Mouse (Mus musculus): ENCODE data around the gene Cyp1a1. TPM values are rescaled to one million over a fixed set of nuclear protein-coding genes. Genes with fewer than 3 reads are reported as not detected.

The Cyp1a1 gene
- polyA plus RNA-seq, 1 experiment from 2014 or later, result not detected

- no peak overlapping the region for H3K27ac ChIP-seq (replicated peaks; ENCODE audit: low read depth, low read length)
- H3K9me3 ChIP-seq (replicated peaks; ENCODE audit: control insufficient read depth, low read length), result no peaks in the 10 kb centered on the region
- H3K36me3 ChIP-seq (replicated peaks; ENCODE audit: control insufficient read depth, insufficient read depth, low read depth, low read length), result no peaks in the 10 kb centered on the region
- ATAC-seq (replicated peaks; ENCODE audit: insufficient number of reproducible peaks, low FRiP score, low TSS enrichment, low read depth), result no peak
- H3K9ac ChIP-seq (replicated peaks; ENCODE audit: low read length), result no peak overlapping the region
- DNase-seq (ENCODE audit: low spot score), result no peak
- no peak overlapping the region for H3K4me2 ChIP-seq (ENCODE audit: low read depth, low read length)
- H3K27me3 ChIP-seq (ENCODE audit: control insufficient read depth, insufficient read depth, low read length), result peaks cover 5% of the 10 kb centered on the region; the same call in 1 of the 2 replicates
- H3K4me3 ChIP-seq (ENCODE audit: low read depth, low read length), result no peak overlapping the region
- H3K4me1 ChIP-seq (ENCODE audit: control insufficient read depth, insufficient read depth, low read length), result no peaks in the 10 kb centered on the region
- WGBS, result 65% methylated on average over 9 of the region's 9 CpGs
Observed at GRCm38 (mm10) chr9:57652351-57652750, 35.4 kb upstream of the Cyp1a1 start.

DNA sequence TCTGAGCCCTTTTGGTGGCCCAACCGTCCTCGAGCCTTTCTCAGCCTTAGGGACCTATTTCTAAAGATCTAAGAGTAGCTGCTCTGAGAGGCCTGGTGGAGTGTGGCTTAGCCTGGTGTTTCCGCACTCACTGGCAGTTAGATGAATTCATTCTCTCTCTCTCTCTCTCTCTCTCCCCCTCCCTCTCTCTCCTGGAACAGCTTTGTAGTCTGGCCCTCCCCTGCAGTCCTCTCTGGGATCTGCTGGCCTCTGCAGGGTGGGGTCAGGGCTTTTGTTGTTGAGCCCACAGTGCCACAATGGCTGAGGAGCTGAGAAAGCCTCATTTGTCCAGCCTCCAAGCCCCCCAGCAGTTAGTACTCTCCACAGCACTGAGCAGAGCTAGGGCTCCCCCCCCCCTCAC lies 34.9 kb upstream of the Cyp1a1 start:
- DNase-seq (ENCODE audit: low spot score) (no peak), ATAC-seq (replicated peaks; ENCODE audit: insufficient number of reproducible peaks, low FRiP score, low TSS enrichment, low read depth) (no peak)
- no peak overlapping the region for H3K4me3 ChIP-seq (ENCODE audit: low read depth, low read length)
- peaks cover 5% of the 10 kb centered on the region; the same call in 1 of the 2 replicates for H3K27me3 ChIP-seq (ENCODE audit: control insufficient read depth, insufficient read depth, low read length)
- no peak overlapping the region; the same call in 1 of the 2 replicates for H3K27ac ChIP-seq (replicated peaks; ENCODE audit: low read depth, low read length)
- no peak overlapping the region for H3K4me2 ChIP-seq (ENCODE audit: low read depth, low read length)
- no peaks in the 10 kb centered on the region for H3K4me1 ChIP-seq (ENCODE audit: control insufficient read depth, insufficient read depth, low read length)
- 34% methylated on average over 3 of the region's 3 CpGs for WGBS
- H3K36me3 ChIP-seq (replicated peaks; ENCODE audit: control insufficient read depth, insufficient read depth, low read depth, low read length), result no peaks in the 10 kb centered on the region
- H3K9me3 ChIP-seq (replicated peaks; ENCODE audit: control insufficient read depth, low read length), result no peaks in the 10 kb centered on the region
- no peak overlapping the region for H3K9ac ChIP-seq (replicated peaks; ENCODE audit: low read length)

DNA sequence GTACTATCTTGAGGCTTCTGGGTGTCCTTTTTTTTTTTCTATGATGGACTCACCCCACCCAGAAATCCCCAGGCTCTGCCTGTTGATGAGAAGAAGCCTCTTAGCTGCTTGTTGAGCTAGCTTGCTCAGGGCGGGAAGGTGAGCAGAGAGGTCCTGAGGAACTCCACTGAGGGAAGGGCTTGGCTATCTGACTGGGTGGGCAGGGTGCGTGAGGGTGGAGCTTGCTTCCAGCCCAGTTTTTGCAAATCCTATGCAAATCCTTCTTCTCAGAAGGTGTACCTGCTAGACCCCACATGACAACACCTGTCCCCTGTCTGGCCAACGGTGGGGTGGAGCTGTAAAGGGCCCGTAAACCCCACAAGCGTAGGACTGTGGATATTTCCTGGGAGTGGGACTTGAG lies 34.4 kb upstream of the Cyp1a1 start, which contains the start of gene Csk:
Csk (minus strand) TSS at position 349 of the 400 bp plus-strand sequence.
- no peak for DNase-seq (ENCODE audit: low spot score)
- H3K9ac ChIP-seq (replicated peaks; ENCODE audit: low read length), result no peak within 1 kb of the TSS

DNA sequence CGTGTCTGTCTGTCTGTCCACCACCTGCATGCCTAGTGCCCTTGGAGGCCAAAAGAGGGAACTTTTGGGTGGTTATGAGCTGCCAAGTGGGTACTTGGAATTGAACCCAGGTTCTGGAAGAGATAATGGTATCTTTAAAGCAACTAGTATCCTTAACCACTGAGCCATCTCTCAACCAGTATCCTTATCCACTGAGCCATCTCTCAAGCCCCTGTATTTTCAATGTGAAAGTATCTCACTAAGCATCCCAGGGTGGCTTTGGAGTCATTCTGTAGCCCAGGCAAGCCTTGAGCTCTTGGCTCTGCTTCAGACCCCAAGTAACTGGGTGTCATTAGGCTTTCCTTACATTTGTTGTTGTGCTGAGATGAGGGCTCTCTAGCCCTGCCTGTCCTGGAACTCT lies 32.8 kb upstream of the Cyp1a1 start:
- H3K36me3 ChIP-seq (replicated peaks; ENCODE audit: control insufficient read depth, insufficient read depth, low read depth, low read length), result no peaks in the 10 kb centered on the region
- WGBS, result 97% methylated on average over 1 of the region's 1 CpGs
- H3K4me1 ChIP-seq (ENCODE audit: control insufficient read depth, insufficient read depth, low read length), result no peaks in the 10 kb centered on the region
- ATAC-seq (replicated peaks; ENCODE audit: insufficient number of reproducible peaks, low FRiP score, low TSS enrichment, low read depth), result no peak
- no peak overlapping the region for H3K9ac ChIP-seq (replicated peaks; ENCODE audit: low read length)
- H3K27ac ChIP-seq (replicated peaks; ENCODE audit: low read depth, low read length), result no peak overlapping the region
- no peak for DNase-seq (ENCODE audit: low spot score)
- H3K4me2 ChIP-seq (ENCODE audit: low read depth, low read length), result no peak overlapping the region
- H3K27me3 ChIP-seq (ENCODE audit: control insufficient read depth, insufficient read depth, low read length), result peaks cover 5% of the 10 kb centered on the region; the same call in 1 of the 2 replicates
- H3K4me3 ChIP-seq (ENCODE audit: low read depth, low read length), result no peak overlapping the region
- no peaks in the 10 kb centered on the region for H3K9me3 ChIP-seq (replicated peaks; ENCODE audit: control insufficient read depth, low read length)

More for the DNA sequence above, 34.4 kb upstream of the Cyp1a1 start, which contains the start of gene Csk:
- 44% methylated on average over 5 of the region's 5 CpGs for WGBS
- Histone ChIP-seq H3K36me3 (replicated peaks; ENCODE audit: control insufficient read depth, insufficient read depth, low read depth, low read length) (no peaks in the 10 kb centered on the region), H3K9me3 (replicated peaks; ENCODE audit: control insufficient read depth, low read length) (no peaks in the 10 kb centered on the region), H3K27ac (replicated peaks; ENCODE audit: low read depth, low read length) (no peak within 1 kb of the TSS; the same call in 1 of the 2 replicates), H3K4me1 (ENCODE audit: control insufficient read depth, insufficient read depth, low read length) (no peaks in the 10 kb centered on the region), H3K4me2 (ENCODE audit: low read depth, low read length) (no peak within 1 kb of the TSS), H3K4me3 (ENCODE audit: low read depth, low read length) (no peak within 1 kb of the TSS), H3K27me3 (ENCODE audit: control insufficient read depth, insufficient read depth, low read length) (peaks cover 5% of the 10 kb centered on the region; the same call in 1 of the 2 replicates)
- no peak for ATAC-seq (replicated peaks; ENCODE audit: insufficient number of reproducible peaks, low FRiP score, low TSS enrichment, low read depth)

GRCm38 (mm10) chr9:57655749-57656148 lies 32.0 kb upstream of the Cyp1a1 start:
- Histone ChIP-seq H3K4me2 (ENCODE audit: low read depth, low read length) (peak overlapping the region; percentile 34; the same call in 1 of the 2 replicates), H3K9me3 (replicated peaks; ENCODE audit: control insufficient read depth, low read length) (no peaks in the 10 kb centered on the region), H3K4me1 (ENCODE audit: control insufficient read depth, insufficient read depth, low read length) (no peaks in the 10 kb centered on the region), H3K27ac (replicated peaks; ENCODE audit: low read depth, low read length) (no peak overlapping the region), H3K4me3 (ENCODE audit: low read depth, low read length) (no peak overlapping the region), H3K27me3 (ENCODE audit: control insufficient read depth, insufficient read depth, low read length) (peaks cover 5% of the 10 kb centered on the region; the same call in 1 of the 2 replicates), H3K9ac (replicated peaks; ENCODE audit: low read length) (peak overlapping the region; percentile 22; the same call in 1 of the 2 replicates), H3K36me3 (replicated peaks; ENCODE audit: control insufficient read depth, insufficient read depth, low read depth, low read length) (no peaks in the 10 kb centered on the region)
- WGBS, result 2% methylated on average over 11 of the region's 11 CpGs
- DNase-seq (ENCODE audit: low spot score), result peak; percentile 97
- ATAC-seq (replicated peaks; ENCODE audit: insufficient number of reproducible peaks, low FRiP score, low TSS enrichment, low read depth), result peak; percentile 70

DNA sequence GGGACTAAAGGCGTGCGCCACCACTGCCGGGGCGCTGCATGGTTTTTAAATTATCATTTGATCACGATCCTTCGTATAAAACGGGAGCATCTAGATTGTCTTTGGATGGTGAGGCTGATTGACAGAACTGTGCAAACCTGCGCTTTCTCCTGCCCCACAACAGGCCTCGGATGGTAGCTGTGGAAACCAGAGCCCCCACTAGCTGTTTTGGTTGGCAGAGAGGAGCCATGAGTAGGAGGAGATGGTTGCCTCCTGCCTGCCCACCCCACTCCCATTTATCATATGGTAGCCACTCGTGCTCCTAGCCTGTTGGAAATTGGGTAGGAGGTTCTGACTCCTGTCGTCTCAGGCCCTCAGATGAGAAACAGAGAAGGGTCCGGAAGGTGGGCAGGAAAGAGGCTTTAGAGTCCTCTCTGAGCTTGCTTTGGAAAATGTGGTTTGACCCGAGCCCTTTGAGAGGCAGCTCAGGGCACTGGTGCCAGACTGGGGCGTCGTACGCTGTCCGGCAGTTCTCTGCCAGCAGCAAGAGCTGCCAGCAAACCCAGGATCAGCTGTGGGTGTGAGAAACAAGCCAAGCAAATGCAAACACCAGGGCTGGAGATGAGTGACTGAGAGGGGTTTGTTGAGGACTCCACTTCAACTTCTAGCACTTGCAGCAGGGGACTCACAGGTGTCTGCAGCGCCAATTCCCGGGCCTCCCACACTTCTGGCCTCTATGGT lies 30.9 kb upstream of the Cyp1a1 start:
- H3K36me3 ChIP-seq (replicated peaks; ENCODE audit: control insufficient read depth, insufficient read depth, low read depth, low read length), result no peaks in the 10 kb centered on the region
- ATAC-seq (replicated peaks; ENCODE audit: insufficient number of reproducible peaks, low FRiP score, low TSS enrichment, low read depth) (no peak), DNase-seq (ENCODE audit: low spot score) (no peak)
- WGBS, result 80% methylated on average over 19 of the region's 19 CpGs
- no peak overlapping the region for H3K4me2 ChIP-seq (ENCODE audit: low read depth, low read length)
- H3K9me3 ChIP-seq (replicated peaks; ENCODE audit: control insufficient read depth, low read length), result no peaks in the 10 kb centered on the region
- no peak overlapping the region for H3K27ac ChIP-seq (replicated peaks; ENCODE audit: low read depth, low read length)
- H3K9ac ChIP-seq (replicated peaks; ENCODE audit: low read length), result no peak overlapping the region
- H3K4me1 ChIP-seq (ENCODE audit: control insufficient read depth, insufficient read depth, low read length), result no peaks in the 10 kb centered on the region
- peaks cover 5% of the 10 kb centered on the region; the same call in 1 of the 2 replicates for H3K27me3 ChIP-seq (ENCODE audit: control insufficient read depth, insufficient read depth, low read length)
- no peak overlapping the region for H3K4me3 ChIP-seq (ENCODE audit: low read depth, low read length)

GRCm38 (mm10) chr9:57657843-57658242 lies 29.9 kb upstream of the Cyp1a1 start:
- no peak overlapping the region for H3K4me3 ChIP-seq (ENCODE audit: low read depth, low read length)
- H3K9me3 ChIP-seq (replicated peaks; ENCODE audit: control insufficient read depth, low read length), result no peaks in the 10 kb centered on the region
- H3K4me2 ChIP-seq (ENCODE audit: low read depth, low read length), result no peak overlapping the region
- 60% methylated on average over 4 of the region's 4 CpGs for WGBS
- H3K27me3 ChIP-seq (ENCODE audit: control insufficient read depth, insufficient read depth, low read length), result peaks cover 5% of the 10 kb centered on the region; the same call in 1 of the 2 replicates
- no peak overlapping the region for H3K27ac ChIP-seq (replicated peaks; ENCODE audit: low read depth, low read length)
- ATAC-seq (replicated peaks; ENCODE audit: insufficient number of reproducible peaks, low FRiP score, low TSS enrichment, low read depth) (no peak), DNase-seq (ENCODE audit: low spot score) (no peak)
- H3K36me3 ChIP-seq (replicated peaks; ENCODE audit: control insufficient read depth, insufficient read depth, low read depth, low read length), result no peaks in the 10 kb centered on the region
- H3K4me1 ChIP-seq (ENCODE audit: control insufficient read depth, insufficient read depth, low read length), result no peaks in the 10 kb centered on the region
- H3K9ac ChIP-seq (replicated peaks; ENCODE audit: low read length), result no peak overlapping the region

DNA sequence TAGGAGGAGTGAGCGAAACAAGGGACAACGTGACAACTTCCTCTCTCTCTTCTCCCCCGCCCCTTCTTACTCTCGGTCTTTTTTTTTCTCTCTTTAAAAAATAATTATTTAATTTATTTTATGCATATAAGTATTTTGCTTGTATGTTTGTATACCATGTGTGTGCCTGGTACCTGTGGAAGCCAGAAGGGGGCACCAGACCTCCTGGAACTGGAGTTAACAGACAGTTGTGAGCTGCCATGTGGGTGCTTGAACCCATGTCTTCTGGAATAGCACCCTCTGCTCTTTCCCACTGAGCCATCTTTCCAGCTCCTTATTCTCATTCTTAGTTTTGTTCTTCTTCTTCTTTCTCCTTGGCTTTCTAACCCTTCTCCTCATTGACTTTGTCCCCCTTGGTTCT lies 28.8 kb upstream of the Cyp1a1 start:
- WGBS, result 73% methylated on average over 4 of the region's 4 CpGs
- Histone ChIP-seq H3K4me2 (ENCODE audit: low read depth, low read length) (no peak overlapping the region), H3K9me3 (replicated peaks; ENCODE audit: control insufficient read depth, low read length) (no peaks in the 10 kb centered on the region), H3K36me3 (replicated peaks; ENCODE audit: control insufficient read depth, insufficient read depth, low read depth, low read length) (no peaks in the 10 kb centered on the region), H3K4me1 (ENCODE audit: control insufficient read depth, insufficient read depth, low read length) (no peaks in the 10 kb centered on the region), H3K9ac (replicated peaks; ENCODE audit: low read length) (no peak overlapping the region), H3K27me3 (ENCODE audit: control insufficient read depth, insufficient read depth, low read length) (no peaks in the 10 kb centered on the region; the same call in 1 of the 2 replicates), H3K4me3 (ENCODE audit: low read depth, low read length) (no peak overlapping the region), H3K27ac (replicated peaks; ENCODE audit: low read depth, low read length) (no peak overlapping the region)
- DNase-seq (ENCODE audit: low spot score) (no peak), ATAC-seq (replicated peaks; ENCODE audit: insufficient number of reproducible peaks, low FRiP score, low TSS enrichment, low read depth) (no peak)

Data from embryonic facial prominence, embryonic 11.5 days (tissue).